Mouse (Mus musculus) bone marrow macrophage, adult 2 months (primary cell): ENCODE results near the gene Hnrnpf. TPM values are rescaled to one million over a fixed set of nuclear protein-coding genes. Genes with fewer than 3 reads are reported as not detected.

Experiments
- H3K27ac ChIP-seq: 2 replicates; pipeline ENCODE4 v1.5.1; 2012; ENCODE audit warnings: low read depth, low read length; ENCODE audit not compliant: insufficient read depth
- H3K4me1 ChIP-seq: 2 replicates; pipeline ENCODE4 v1.6.1; 2012; ENCODE audit warnings: low read length; ENCODE audit not compliant: control insufficient read depth, insufficient read depth
- H3K4me3 ChIP-seq: 2 replicates; pipeline ENCODE4 v1.5.1; 2012; ENCODE audit warnings: mild to moderate bottlenecking, low read length, moderate library complexity; ENCODE audit not compliant: insufficient read depth
- CTCF ChIP-seq: IDR thresholded peaks from 2 replicates; pipeline ENCODE4 v1.5.1; 2012; ENCODE audit warnings: low read depth, mild to moderate bottlenecking, low read length, moderate library complexity
- POLR2A ChIP-seq: IDR thresholded peaks from 2 replicates; pipeline ENCODE4 v1.6.1; 2012; ENCODE audit warnings: mild to moderate bottlenecking, low read depth, low read length, borderline replicate concordance
- polyA plus RNA-seq: library from polyadenylated mRNA; stranded (reverse); fragments of >200 nt; gene quantifications from 2 replicates; pipeline ENCODE4 v1.2.4, GENCODE M21; 2012; ENCODE audit not compliant: missing spikeins, insufficient read depth, insufficient read length

Gene Hnrnpf
- polyA plus RNA-seq, 1 experiment, result 355 TPM

DNA sequence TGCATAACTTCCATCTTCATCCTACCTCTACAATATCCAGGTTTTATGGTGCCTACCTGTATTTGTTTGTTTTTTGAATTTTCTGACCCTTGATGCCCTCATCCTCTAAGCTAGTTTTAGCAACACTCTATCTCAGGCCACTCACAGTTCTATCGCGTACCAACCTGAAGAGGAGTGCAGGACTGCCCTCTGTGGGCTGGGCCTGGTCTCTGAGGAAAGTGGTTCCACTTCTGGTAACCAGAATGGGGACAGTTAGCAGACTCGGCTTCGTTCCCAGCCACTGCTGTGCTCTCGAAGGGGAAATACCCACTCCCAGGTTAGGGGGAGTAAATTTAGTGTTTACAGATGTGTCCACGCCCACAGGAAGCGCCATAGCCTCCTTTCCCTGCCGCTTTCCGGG, 66.6 kb downstream of the Hnrnpf start:
- Histone ChIP-seq H3K27ac (no peak overlapping the region), H3K4me3 (no peak overlapping the region), H3K4me1 (no peaks in the 10 kb centered on the region)
- TF ChIP-seq CTCF (no peak), POLR2A (no peak)

Other genes starting within 250 kb of the Hnrnpf start
- 20.6 and 25.6 TPM in 2 replicates for gene Zfp637, start 59.1 kb upstream of the Hnrnpf start, polyA plus RNA-seq
- 0.62 and 1.3 TPM in 2 replicates for gene Zfp239, start 38.2 kb upstream of the Hnrnpf start, polyA plus RNA-seq
- gene Fxyd4, start 37.4 kb downstream of the Hnrnpf start, polyA plus RNA-seq, result not detected in 2 replicates
- 2.3 and 3.0 TPM in 2 replicates for gene Rasgef1a, start 111.1 kb downstream of the Hnrnpf start, polyA plus RNA-seq
- 47.0 and 49.9 TPM in 2 replicates for gene Csgalnact2, start 238.8 kb downstream of the Hnrnpf start, polyA plus RNA-seq